Mouse (Mus musculus) liver, adult 2 months (tissue): ENCODE measurements at regions not wholly inside any gene's neighbourhood (a gene's known extent, or its start where the extent isn't known, plus 50 kb on each side); places are given as distances from the start of the nearest gene placed in this dataset.

Experiments used
- CTCF ChIP-seq: fragments of 200-500 bp; IDR thresholded peaks from 2 replicates; pipeline ENCODE4 v1.5.1; 2011; ENCODE audit warnings: low read depth, low read length, control low read depth
- POLR2A ChIP-seq: fragments of 200-500 bp; IDR thresholded peaks from 2 replicates; pipeline ENCODE4 v1.6.1; 2011; ENCODE audit warnings: low read length, control low read depth; ENCODE audit not compliant: insufficient read depth; ENCODE audit errors: extremely low read depth

GRCm38 (mm10) chr13:6306616-6306988 is 241.3 kb upstream of the Pitrm1 start:
- no peak for TF ChIP-seq CTCF
- no peak for TF ChIP-seq POLR2A
